Mouse (Mus musculus) c-Kit-positive CD71-negative TER-119-negative erythroid progenitor cells, embryonic 14.5 days (primary cell): ENCODE measurements around the gene Col1a1.

Experiments used
- DNase-seq: peaks from one replicate; pipeline ENCODE4 v3.0.0-alpha.2; 2013; ENCODE audit warnings: low read depth

Gene Col1a1

DNA sequence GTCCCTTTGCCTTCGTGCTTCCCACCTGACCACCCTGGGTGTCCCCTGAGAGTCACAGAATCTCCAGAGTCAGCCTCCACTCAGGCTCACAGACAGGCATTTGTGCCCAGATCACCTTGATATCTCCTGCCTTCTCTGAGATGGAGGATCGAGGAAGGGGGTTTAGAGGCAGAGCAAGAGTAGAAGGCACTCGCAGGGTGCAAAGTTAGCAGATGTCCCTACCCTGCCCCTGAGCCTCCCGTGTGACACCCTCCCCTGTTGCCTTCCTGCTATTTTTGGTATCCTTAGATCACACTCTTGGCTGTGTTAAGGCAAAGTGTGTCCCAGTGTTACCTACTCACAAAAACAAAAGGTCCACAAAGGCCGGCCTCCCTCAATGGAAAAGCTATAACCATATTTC, 40.2 kb downstream of the Col1a1 start, which contains the start of gene Sgca:
Gene Sgca (minus strand): TSS at position 129 of the 400 bp plus-strand sequence.
- DNase-seq = no peak

DNA sequence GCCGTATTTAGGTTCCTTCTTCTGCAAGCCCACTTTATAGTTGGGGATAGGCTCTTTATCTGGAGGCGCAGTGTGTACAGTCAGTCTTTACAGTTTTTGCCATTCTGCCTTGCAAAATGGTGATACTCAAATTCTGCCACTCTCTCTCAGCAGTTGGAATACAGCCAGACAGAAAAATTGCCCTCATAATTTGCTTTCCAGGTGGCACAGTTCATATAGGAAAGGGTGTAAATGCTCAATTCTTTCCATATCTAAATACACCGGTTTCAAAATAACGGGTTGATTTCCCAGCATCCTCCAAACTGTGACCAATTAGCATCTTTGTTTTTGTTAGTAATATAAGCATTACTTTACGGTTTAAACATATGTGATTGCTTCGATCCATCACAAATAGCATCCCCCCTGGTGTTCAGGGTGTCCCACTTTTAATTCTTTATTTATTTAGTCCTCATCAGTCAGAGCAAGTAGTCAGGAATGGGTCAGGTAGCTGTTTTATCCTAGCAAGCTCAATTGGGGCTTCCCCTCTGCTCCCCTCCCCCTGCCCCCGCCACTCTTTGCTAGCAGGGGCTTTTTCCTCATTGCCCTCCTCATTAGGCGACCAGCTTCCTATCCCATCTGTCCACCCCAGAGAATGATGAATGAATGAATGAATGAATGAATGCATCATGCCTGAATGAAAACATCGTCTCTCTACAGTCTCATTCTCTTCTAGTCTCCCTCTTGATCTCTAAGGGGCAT, 42.3 kb downstream of the Col1a1 start:
- DNase-seq = no peak

DNA sequence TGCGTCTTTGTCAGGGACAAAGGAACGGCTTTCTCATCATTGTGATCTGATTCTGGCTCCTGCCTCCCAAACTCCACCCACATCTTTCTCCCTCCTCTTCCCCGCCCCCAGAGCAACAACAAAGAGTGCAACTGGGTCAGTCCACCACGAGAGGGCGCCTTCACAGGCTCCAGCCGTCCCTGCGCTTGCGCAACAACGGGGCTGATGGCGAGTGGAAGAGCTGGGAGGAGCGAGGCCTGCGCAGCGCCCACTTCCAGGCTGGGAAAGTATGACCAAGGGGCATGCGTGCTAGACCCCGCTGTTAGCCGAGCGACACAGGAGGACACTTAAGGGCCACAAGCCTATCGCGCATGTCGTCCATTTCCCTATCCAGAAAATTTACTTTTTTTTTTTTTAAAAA, 42.9 kb downstream of the Col1a1 start:
- peak; percentile 94 for DNase-seq

DNA sequence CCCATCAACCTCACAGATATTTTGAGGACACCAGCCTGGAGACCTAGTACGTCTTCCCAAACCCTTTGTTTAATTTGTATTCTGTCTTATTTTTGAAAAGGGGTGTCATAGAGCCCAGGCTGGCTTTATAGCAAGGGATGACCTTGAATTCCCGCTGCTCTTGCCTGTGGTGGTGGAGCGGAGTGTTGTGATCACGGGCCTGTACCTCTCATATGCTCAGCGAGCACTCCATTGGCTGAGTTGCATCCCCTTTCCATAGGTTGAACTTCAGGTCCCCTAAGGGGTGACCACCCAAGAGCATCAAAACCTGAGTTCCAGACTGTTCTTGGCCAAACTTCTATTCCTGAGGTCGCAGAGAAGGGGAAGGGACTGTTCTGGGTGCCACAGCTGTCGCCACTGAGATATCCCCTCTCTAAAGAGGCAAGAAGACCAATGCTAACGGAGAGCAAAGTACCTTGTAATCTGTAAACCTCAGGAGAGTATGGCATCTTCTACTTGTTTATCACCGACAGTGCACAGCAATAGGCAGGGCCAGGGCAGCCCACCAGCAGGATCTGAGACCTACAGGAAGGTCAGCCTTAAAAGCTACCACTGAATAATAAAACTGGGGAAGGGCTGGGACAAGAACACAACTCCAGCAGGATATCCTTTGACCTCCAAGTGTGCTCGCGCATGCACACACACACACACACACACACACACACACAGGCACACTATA, 43.6 kb downstream of the Col1a1 start:
- DNase-seq = no peak

DNA sequence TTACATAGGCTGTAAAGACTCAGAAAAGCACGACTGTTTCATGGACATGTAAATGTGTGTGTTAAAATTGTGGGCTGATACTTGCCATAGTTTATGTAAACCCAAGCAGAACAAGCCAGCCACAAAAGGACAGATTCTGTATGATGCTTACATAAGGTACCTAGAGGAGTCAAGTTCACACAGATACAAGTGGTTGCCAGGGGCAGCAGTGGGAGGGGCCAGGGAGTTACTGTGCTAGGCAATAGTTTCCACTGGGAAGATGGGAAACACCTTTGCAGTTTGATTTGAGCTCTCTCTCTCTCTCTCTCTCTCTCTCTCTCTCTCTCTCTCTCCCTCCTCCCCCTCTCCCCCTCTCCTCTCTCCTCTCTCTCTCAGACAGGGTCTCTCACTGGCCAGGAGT, 49.1 kb downstream of the Col1a1 start:
- DNase-seq = no peak

DNA sequence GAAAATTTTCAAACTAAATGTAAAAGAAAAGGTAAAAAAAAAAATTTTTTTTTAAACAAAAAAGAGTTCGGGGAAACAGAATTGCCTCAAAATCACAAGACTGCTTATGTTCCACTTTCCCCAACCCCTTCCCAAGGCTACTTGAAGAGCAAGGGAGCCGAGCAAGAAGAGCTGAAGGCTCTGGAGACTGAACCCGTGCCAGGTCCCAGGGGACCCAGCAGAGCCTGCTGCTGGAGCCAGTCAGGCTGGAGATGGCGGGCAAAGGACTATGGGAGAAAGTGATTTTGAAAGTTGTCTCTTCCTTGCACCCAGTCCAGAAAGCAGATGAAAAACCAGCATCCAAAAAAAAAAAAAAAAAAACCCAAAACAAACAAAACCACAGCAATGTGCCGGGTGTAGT, 49.8 kb downstream of the Col1a1 start:
- no peak for DNase-seq

DNA sequence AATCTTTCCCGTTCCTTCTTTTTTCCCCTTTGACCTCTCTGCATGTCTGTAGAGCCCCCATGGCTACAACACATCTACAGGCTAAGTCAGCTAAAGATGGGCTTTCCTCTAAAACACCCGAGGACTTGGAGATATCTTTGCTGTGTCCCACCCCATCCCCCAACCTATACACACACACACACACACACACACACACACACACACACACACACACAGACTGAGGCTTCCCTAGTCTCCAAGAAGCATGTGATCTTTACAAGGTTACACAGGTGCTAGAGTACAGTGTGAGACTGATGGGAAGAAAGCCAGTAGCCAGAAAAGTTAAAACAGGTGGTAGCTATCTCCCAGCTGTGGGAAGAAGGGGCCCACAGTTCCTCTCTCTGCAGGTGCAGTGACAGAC, 50.4 kb downstream of the Col1a1 start:
- DNase-seq = no peak

DNA sequence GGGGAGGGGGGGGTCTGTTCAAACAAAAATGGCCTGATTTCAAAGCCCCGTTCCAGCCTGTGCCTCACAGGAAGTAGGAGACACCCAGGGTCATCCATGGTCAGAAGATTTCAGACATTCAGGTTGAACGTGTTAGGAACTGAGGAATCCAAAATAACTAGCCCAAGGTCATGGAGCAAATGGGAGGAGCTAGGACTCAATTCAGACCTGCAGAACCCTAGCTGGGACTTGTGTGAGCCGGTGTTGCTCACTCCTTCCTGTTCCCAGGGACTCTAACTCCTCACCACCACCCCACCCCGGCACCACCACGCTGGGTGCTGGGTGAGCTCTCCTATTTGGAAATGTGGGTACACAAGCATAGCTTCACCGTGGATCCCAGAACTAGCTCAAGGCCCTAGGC, 51.3 kb downstream of the Col1a1 start:
- no peak for DNase-seq

DNA sequence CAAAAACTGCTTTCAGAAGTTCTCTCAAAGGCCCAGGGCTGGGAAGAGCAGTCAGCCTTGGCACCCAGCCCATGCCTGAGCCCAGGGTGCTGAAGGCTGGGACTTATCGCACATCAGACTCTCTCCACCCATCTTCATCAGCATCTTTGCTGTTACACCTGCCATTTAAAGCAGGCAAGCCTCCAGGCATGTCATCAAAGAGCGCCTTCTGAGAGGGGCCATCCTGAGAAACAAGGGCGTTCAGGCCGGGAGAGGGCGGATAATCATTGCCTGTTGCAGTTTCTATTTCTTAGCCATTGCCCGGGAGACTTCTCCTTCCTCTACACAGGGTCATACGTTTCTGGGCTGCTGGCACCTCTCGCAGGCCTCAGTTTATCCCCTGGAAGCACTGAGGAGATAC, 51.8 kb downstream of the Col1a1 start:
- no peak for DNase-seq

DNA sequence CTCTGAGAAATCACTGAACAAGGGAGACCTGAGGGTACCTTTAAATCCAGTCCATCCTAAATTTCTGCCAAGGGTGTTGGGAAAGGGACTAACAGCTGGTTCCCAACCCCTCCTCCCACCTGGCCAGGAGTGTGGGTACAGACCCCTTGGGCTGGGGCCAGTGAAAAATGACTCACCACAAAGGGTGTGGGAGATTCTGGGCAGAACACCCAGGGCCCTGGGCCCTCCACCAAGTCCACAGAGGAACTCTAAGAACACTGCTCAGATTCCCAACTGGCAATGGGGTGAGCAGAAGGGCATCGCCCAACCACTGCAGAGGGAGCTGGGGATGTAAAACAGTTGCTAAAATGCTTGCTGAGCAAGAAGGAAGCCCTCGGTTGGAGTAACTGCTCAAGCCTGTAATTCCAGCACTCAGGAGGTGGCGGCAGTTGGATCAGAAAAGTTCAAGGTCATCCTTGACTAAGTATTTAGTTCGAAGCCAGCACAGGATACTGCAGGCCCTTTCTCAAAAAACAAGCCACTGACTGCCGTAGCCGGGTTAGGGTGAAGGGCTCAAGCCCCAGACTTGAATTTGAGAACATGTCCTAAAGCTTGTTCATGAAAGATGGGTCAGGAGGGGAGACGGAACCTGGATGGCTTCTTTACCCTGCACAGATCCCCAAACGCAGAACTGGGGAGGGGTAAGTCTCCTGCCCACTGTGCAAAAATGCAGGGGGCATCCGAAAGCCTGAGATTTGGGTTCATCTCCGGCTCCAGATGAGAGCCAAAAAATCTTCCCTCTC, 52.9 kb downstream of the Col1a1 start:
- DNase-seq = no peak

DNA sequence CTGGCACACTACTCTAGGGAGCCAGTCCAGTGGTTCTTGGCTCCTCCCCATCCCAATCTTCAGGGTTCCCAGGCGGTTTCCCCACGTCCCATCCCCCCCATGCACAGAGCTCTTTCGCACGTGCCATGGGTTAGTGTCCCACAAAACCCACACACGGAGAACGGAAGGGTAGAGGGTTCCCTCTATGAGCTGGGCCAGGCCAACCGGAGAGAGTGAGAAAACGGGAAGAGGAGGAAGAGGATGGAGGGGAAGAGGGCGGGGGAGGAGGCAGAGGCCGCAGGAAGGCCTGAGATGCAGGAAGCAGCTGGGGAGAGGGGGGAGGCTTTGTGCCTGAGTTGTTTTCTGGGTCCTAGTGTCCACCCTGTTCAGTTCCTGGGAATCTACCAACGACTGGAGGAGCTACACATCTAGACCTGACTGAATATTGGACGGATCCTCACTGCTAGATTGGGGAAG, 53.6 kb downstream of the Col1a1 start:
- DNase-seq = peak; percentile 80

DNA sequence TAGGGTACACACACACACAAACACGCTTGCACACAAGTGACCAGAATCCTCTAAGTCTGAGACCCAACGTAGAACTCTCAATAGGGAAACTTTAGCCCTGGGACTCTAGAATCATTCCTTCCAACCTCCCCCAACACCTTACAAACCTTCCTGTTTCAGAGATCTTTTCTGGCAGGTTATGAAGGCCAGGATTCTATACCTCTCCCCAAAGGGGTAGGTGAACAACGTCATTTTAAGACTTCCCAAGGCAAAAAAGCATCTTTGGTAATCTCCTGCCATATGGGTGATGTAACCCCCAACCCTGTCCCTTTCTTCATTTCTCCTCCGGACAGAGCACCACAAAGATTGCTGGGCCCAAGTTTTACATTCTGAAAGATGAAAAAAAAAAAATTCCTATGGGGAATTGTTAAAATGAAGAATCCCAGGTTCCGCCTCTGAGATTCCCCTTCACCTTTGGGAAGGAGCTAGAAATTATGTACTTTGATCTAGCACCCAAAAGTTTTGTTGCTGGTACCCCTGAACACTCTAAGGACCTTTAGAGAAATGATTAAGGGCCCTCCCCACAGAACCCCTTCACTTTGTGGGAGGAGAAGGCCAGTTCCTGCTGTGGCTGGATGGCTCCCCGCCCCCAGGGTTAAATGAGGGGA, 54.2 kb downstream of the Col1a1 start:
- no peak for DNase-seq

DNA sequence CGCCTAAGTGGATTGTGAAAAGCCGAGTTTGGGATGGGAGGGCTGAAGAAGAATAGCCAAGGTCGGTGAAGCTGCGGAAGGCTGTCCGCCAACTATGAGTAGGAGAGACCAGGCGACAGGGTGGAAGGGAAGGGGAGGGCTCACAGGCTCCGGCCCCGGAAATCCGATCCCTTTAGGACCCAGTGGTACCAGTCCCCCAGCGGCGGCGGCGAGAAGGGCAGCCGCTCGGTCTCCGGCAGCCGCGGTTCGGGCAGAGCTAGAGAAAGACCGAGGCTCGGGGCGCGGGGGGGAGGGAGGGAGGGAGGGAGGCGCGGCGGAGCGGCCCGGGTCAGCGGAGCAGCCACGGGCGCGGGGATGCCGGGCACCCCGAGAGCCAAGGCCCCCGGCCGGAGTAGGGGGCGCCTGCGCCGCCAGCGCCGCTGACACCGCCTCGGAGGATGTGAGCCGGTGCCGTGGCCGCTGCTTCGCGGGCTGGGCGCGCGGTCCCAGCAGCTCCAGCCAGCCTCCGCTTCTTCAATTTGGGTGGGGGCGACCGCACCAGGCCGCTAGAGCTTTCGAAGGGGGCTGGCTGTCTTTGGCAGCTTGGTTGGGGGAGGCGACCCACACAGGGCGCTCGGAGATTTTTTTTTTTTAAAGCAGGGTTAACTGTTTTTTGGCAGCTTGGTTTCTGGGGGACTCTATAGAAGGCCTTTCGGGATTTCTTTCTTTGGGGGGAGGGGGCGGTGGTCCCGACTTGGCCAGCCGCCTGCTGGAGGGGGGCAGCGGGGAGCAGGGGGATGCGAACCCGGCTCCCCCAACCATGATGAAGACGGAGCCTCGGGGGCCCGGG, 54.9 kb downstream of the Col1a1 start, which contains the start of gene Ppp1r9b:
Gene Ppp1r9b (plus strand): TSS at position 287 of the 829 bp plus-strand sequence.
- peak; percentile 85 for DNase-seq

DNA sequence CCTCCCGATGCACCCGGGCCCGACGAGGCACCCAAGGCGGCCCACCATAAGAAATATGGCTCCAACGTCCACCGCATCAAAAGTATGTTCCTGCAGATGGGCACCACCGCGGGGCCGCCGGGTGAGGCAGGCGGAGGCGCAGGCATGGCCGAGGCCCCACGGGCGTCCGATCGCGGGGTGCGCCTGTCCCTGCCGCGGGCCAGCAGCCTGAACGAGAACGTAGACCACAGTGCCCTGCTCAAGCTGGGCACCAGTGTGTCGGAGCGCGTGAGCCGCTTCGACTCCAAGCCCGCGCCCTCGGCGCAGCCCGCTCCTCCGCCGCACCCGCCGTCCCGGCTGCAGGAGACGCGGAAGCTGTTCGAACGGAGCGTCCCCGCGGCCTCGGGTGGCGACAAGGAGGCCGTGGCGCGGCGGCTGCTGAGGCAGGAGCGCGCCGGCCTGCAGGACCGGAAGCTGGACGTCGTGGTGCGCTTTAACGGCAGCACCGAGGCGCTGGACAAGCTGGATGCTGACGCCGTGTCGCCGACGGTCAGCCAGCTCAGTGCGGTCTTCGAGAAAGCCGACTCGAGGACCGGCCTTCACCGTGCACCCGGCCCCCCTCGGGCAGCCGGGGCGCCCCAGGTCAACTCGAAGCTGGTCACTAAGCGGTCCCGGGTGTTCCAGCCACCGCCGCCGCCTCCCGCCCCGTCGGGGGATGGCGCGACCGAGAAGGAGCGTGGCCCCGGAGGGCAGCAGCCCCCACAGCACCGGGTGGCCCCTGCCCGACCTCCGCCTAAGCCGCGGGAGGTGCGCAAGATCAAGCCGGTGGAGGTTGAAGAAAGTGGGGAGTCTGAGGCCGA, 55.8 kb downstream of the Col1a1 start:
- no peak for DNase-seq

DNA sequence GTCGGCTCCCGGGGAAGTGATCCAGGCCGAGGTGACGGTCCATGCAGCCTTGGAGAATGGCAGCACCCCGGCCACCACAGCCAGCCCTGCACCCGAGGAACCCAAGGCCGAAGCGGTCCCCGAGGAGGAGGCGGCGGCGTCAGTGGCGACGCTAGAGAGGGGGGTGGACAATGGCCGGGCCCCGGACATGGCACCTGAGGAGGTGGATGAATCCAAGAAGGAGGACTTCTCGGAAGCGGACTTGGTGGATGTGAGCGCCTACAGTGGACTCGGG, 56.4 kb downstream of the Col1a1 start:
- DNase-seq = no peak

DNA sequence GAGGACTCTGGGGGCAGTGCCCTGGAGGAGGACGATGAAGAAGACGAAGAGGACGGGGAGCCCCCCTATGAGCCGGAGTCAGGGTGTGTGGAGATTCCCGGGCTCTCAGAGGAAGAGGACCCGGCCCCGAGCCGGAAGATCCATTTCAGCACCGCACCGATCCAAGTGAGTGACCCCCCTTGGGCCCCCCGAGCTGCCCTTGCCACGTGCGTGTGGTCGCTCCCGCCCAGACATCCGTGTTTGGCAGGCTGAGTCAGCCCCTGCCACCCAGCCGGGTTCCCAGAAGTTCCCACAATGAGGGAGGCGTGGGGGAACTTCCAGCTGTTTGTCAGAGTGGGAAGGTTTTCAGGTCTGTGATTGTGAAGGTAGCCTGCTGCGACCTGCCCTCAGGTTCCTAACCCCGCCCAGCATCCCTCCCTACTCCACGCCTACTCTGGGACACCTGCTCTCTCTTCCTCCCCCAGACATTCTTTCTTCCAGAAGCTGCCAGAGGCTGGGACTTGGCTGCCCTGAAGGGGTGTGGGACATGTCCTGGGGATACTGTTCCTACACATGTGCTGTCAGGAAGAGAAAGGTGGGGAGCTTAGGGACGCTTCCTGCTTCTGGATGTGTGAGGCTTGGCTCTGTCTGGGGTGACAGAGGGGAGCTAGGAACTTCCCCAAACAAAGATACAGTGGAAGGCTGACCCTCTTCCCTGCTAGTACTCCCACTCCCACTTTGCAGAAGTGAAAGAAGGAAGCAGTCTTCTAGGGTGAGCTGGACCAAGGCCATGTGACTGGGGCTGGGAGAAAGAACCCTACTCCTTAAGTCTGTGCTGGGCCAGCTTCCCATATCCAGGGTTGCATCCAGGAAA, 57.0 kb downstream of the Col1a1 start:
- DNase-seq = no peak

DNA sequence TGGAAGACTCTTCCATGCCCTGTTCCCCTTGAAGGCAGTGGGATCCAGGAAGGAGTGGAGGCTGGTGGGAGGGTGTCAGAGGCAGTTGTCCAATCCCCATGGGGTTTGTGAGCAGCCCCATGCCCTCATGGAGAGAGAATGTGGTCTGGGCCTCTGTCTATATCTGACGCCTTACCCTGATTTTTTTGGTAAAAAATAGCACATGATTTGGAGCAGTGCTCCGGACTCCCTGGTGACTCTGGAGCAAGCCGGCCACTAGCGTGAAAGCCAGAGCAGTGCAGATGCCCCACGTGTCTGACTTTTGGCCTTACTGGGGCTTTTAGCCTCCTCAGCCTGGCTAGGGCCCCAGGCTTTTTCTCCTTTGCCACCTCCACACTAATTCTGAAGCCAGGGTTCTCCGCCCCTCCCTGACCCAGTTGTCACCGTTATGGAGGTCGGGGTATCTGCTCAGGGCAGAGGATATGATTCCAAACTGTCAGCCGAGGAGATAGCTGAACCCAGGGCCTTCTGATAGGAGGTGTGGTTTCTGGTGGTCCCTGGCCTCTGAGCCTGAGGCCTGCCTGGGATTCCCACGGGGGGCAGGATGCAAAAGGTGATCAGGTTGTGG, 58.3 kb downstream of the Col1a1 start:
- DNase-seq = no peak

DNA sequence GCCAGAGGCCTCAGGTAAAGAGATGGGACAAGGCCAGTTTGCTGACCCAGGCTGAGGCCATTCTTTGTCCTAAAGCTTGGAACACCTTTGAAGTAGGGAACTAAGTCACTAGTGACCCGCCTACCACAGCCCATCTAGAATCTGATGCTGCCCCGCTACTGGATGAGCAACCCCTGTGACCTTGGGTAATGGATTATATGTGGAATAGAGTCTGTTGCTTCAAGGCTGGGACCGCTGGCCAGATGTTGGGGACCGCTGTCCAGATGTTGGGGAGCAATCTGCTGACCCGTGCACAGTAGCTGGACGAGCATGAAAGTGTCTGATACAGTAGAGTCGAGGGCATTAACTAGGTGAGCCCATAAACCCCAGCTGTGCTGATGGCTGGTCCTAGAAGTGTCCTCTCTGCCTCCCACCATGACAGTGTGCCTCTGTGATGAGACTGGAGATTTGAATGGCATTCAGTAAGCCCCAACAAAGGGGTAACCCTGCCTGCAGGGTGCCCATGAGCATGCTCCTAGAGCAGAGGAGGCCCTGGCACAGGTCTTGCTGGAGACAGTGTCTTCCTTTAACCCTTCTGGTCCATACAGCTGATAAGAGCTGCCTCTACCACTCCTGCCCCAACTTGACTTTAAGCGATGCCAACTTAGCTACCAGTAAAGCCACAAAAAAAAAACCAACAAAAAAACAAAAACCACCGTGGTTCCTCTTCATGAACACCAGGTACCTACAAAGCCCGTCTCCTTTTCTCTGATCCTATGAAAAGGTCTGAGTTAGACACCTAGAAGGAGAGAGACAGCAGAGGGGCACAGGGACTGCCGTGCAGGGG, 59.1 kb downstream of the Col1a1 start:
- DNase-seq = no peak
